Mouse (Mus musculus): Measurements from ENCODE around the gene Capn1. TPM values are rescaled to one million over a fixed set of nuclear protein-coding genes. Genes with fewer than 3 reads are reported as not detected.

Capn1 gene
- polyA plus RNA-seq, 1 experiment from 2014 or later: 6.4 TPM

DNA sequence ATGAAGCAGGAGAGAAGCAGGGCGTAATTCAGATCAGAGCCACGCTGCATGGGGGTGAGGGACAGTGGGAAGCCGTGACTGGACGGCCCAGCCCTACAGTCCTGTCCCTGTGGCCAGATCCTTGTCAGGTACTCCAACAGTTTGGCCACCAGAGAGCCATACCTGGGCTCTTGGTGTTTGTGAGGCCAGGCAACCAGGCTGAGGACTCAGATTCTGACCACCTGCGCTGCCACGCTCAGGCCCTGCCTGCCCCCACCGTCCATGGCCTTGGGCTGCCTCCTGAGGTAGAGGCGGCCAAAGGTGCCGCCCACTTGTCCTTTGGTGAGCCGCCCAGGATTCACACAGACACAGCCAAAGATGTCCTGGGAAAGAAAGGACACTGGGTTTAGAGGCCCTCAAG, 75.0 kb downstream of the Capn1 start:
- H3K36me3 ChIP-seq: peaks cover 28% of the 10 kb centered on the region
- H3K27me3 ChIP-seq (replicated peaks): no peaks in the 10 kb centered on the region
- no peak overlapping the region for H3K9ac ChIP-seq
- no peak overlapping the region for H3K27ac ChIP-seq
- no peak for ATAC-seq (ENCODE audit: low FRiP score, low read depth)
- peaks cover 17% of the 10 kb centered on the region; the same call in 1 of the 2 replicates for H3K4me1 ChIP-seq
- no peak overlapping the region for H3K4me3 ChIP-seq
- WGBS: 92% methylated on average over 10 of the region's 10 CpGs
- H3K4me2 ChIP-seq (replicated peaks): no peak overlapping the region
- no peaks in the 10 kb centered on the region for H3K9me3 ChIP-seq

DNA sequence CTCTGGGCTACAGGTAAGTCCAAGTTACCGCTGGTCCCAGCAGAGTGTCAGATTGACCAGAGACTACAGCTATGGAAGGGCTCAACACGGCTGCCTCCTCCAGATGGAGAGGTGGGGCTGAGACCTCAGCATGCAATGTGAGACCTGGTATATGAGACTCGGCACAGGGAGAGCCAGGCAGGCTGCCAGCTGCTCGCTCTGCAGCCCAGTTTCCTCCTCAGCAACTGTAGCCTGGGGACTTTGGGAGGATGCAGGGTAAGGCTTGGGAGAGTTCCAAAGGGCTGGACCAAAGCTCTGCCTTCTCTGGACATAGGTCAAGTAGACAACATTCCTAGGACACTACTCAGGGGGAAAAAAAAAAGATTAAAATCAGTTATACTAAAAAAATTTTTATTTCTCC, 75.5 kb downstream of the Capn1 start:
- Histone ChIP-seq H3K4me2 (replicated peaks) (no peak overlapping the region), H3K36me3 (peaks cover 26% of the 10 kb centered on the region), H3K4me1 (peaks cover 17% of the 10 kb centered on the region; the same call in 1 of the 2 replicates), H3K9ac (no peak overlapping the region), H3K27ac (no peak overlapping the region), H3K27me3 (replicated peaks) (no peaks in the 10 kb centered on the region), H3K9me3 (no peaks in the 10 kb centered on the region), H3K4me3 (no peak overlapping the region)
- 73% methylated on average over 4 of the region's 4 CpGs for WGBS
- ATAC-seq (ENCODE audit: low FRiP score, low read depth): no peak

DNA sequence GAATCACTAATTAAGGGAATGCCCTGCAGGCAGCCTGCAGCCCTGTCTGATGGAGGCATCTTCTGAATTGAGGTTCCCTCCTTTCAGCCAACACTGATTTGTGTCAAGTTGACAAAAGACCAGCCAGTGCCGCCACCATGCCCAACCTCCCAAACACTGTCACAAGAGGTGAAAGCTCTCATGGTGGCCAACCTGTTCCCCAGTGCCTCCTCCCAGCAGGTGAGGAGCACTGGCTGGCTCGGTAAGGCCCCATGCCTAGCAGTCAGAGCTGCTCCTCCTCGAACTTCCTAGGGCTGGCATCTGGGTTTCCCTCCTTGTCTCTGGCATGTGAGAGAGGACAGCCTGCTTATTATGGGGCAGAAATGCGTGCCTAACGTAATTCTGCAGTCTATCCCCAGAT, 76.0 kb downstream of the Capn1 start:
- 87% methylated on average over 5 of the region's 5 CpGs for WGBS
- no peak for ATAC-seq (ENCODE audit: low FRiP score, low read depth)
- no peak overlapping the region for H3K4me2 ChIP-seq (replicated peaks)
- H3K4me3 ChIP-seq: no peak overlapping the region
- peaks cover 17% of the 10 kb centered on the region; the same call in 1 of the 2 replicates for H3K4me1 ChIP-seq
- H3K36me3 ChIP-seq: peaks cover 22% of the 10 kb centered on the region
- H3K9ac ChIP-seq: no peak overlapping the region
- no peaks in the 10 kb centered on the region for H3K27me3 ChIP-seq (replicated peaks)
- H3K27ac ChIP-seq: no peak overlapping the region
- H3K9me3 ChIP-seq: no peaks in the 10 kb centered on the region

Small RNA genes lying within 50 kb of the gene (microRNA-seq; reads per million reads assigned to microRNA genes)
- gene Mir6988: 1.5 reads per million

Other genes starting within 250 kb of the Capn1 start
- gene Scyl1, start 244.5 kb downstream of the Capn1 start, polyA plus RNA-seq (2016; fragmentation: Nextera tagmentation; extraction: Ambion mirVana): 66.1 and 70.4 TPM in 2 replicates
- 27.0 and 33.0 TPM in 2 replicates for gene Frmd8, start 140.6 kb downstream of the Capn1 start, polyA plus RNA-seq (2016; fragmentation: Nextera tagmentation; extraction: Ambion mirVana)
- gene Slc25a45, start 138.1 kb downstream of the Capn1 start, polyA plus RNA-seq (2016; fragmentation: Nextera tagmentation; extraction: Ambion mirVana): 1.7 and 2.5 TPM in 2 replicates
- gene Tigd3, start 121.7 kb downstream of the Capn1 start, polyA plus RNA-seq (2016; fragmentation: Nextera tagmentation; extraction: Ambion mirVana): 10.5 and 11.8 TPM in 2 replicates
- gene Dpf2, start 102.9 kb downstream of the Capn1 start, polyA plus RNA-seq (2016; fragmentation: Nextera tagmentation; extraction: Ambion mirVana): 156 and 174 TPM in 2 replicates
- gene Cdc42ep2, start 91.1 kb downstream of the Capn1 start, polyA plus RNA-seq (2016; fragmentation: Nextera tagmentation; extraction: Ambion mirVana): 4.7 and 5.7 TPM in 2 replicates
- gene Pola2, start 51.7 kb downstream of the Capn1 start, polyA plus RNA-seq (2016; fragmentation: Nextera tagmentation; extraction: Ambion mirVana): 44.4 and 46.6 TPM in 2 replicates
- not detected in 2 replicates for gene Slc22a20, start 29.8 kb downstream of the Capn1 start, polyA plus RNA-seq (2016; fragmentation: Nextera tagmentation; extraction: Ambion mirVana)
- gene Syvn1, start 30.7 kb upstream of the Capn1 start, polyA plus RNA-seq (2016; fragmentation: Nextera tagmentation; extraction: Ambion mirVana): 33.2 and 35.2 TPM in 2 replicates
- gene Mrpl49, start 41.9 kb upstream of the Capn1 start, polyA plus RNA-seq (2016; fragmentation: Nextera tagmentation; extraction: Ambion mirVana): 66.0 and 68.6 TPM in 2 replicates
- gene Fau, start 41.9 kb upstream of the Capn1 start, polyA plus RNA-seq (2016; fragmentation: Nextera tagmentation; extraction: Ambion mirVana): 635 and 643 TPM in 2 replicates
- 34.3 and 38.2 TPM in 2 replicates for gene Znhit2, start 45.3 kb upstream of the Capn1 start, polyA plus RNA-seq (2016; fragmentation: Nextera tagmentation; extraction: Ambion mirVana)
- 44.3 and 45.9 TPM in 2 replicates for gene Tm7sf2, start 52.5 kb upstream of the Capn1 start, polyA plus RNA-seq (2016; fragmentation: Nextera tagmentation; extraction: Ambion mirVana)
- gene Vps51, start 61.3 kb upstream of the Capn1 start, polyA plus RNA-seq (2016; fragmentation: Nextera tagmentation; extraction: Ambion mirVana): 79.4 and 80.6 TPM in 2 replicates
- gene Tmem262, start 64.1 kb upstream of the Capn1 start, polyA plus RNA-seq (2016; fragmentation: Nextera tagmentation; extraction: Ambion mirVana): not detected in 2 replicates
- gene Gm28374, start 66.4 kb upstream of the Capn1 start, polyA plus RNA-seq (2016; fragmentation: Nextera tagmentation; extraction: Ambion mirVana): 2.6 and 3.2 TPM in 2 replicates
- 72.4 and 75.0 TPM in 2 replicates for gene Zfpl1, start 69.1 kb upstream of the Capn1 start, polyA plus RNA-seq (2016; fragmentation: Nextera tagmentation; extraction: Ambion mirVana)
- 27.1 and 28.4 TPM in 2 replicates for gene Cdca5, start 69.1 kb upstream of the Capn1 start, polyA plus RNA-seq (2016; fragmentation: Nextera tagmentation; extraction: Ambion mirVana)
- 0.33 TPM in 1 of 2 replicates, not detected in the other for gene AC131692.1, start 78.5 kb upstream of the Capn1 start, polyA plus RNA-seq (2016; fragmentation: Nextera tagmentation; extraction: Ambion mirVana)
- 0.63 and 0.82 TPM in 2 replicates for gene Naaladl1, start 89.9 kb upstream of the Capn1 start, polyA plus RNA-seq (2016; fragmentation: Nextera tagmentation; extraction: Ambion mirVana)
- 53.5 and 59.0 TPM in 2 replicates for gene Sac3d1, start 102.8 kb upstream of the Capn1 start, polyA plus RNA-seq (2016; fragmentation: Nextera tagmentation; extraction: Ambion mirVana)
- gene Snx15, start 112.4 kb upstream of the Capn1 start, polyA plus RNA-seq (2016; fragmentation: Nextera tagmentation; extraction: Ambion mirVana): 40.3 and 42.3 TPM in 2 replicates
- not detected in 2 replicates for gene Batf2, start 125.1 kb upstream of the Capn1 start, polyA plus RNA-seq (2016; fragmentation: Nextera tagmentation; extraction: Ambion mirVana)
- gene Arl2, start 125.7 kb upstream of the Capn1 start, polyA plus RNA-seq (2016; fragmentation: Nextera tagmentation; extraction: Ambion mirVana): 100 and 102 TPM in 2 replicates
- gene Majin, start 168.5 kb upstream of the Capn1 start, polyA plus RNA-seq (2016; fragmentation: Nextera tagmentation; extraction: Ambion mirVana): not detected in 2 replicates
- gene Gpha2, start 210.5 kb upstream of the Capn1 start, polyA plus RNA-seq (2016; fragmentation: Nextera tagmentation; extraction: Ambion mirVana): not detected in 2 replicates
- gene Ppp2r5b, start 220.0 kb upstream of the Capn1 start, polyA plus RNA-seq (2016; fragmentation: Nextera tagmentation; extraction: Ambion mirVana): 77.8 and 82.8 TPM in 2 replicates
- 13.8 and 14.7 TPM in 2 replicates for gene Atg2a, start 225.8 kb upstream of the Capn1 start, polyA plus RNA-seq (2016; fragmentation: Nextera tagmentation; extraction: Ambion mirVana)

Data from neural tube, embryonic 12.5 days (tissue).